Mouse (Mus musculus) granulocyte monocyte progenitor cell, adult 5-6 weeks (primary cell): ENCODE data around the gene Tspan10. TPM values are rescaled to one million over a fixed set of nuclear protein-coding genes. Genes with fewer than 3 reads are reported as not detected.

Experiments
- ATAC-seq: replicated peaks from 2 replicates; pipeline ENCODE4 v1.8.0; 2016; ENCODE audit warnings: mild to moderate bottlenecking, moderate TSS enrichment, inconsistent platforms; ENCODE audit not compliant: poor library complexity, severe bottlenecking
- total RNA-seq, 2 experiments: library from RNA; stranded (forward) in 1 of 2; stranded (reverse) in 1 of 2; fragments of 200-712, 200-1000 nt in 1 of 2; fragments of >200 nt in 1 of 2; fragmentation: Nextera tagmentation in 1 of 2; gene quantifications; 2 replicates each; pipeline ENCODE4 v1.2.3; 2014 to 2017

The Tspan10 gene
- total RNA-seq, 2 experiments from 2014 or later: not detected

GRCm38 (mm10) chr11:120453306-120453705 is 10.9 kb downstream of the Tspan10 start, which contains the start of gene Pde6g:
Pde6g (minus strand) TSS chr11:120453500.
- no peak for ATAC-seq

- no peak for ATAC-seq
These were observed 12.5 kb downstream of the Tspan10 start for GRCm38 (mm10) chr11:120454965-120455364.

- no peak for ATAC-seq
These were observed 13.0 kb downstream of the Tspan10 start for GRCm38 (mm10) chr11:120455413-120455812.

- ATAC-seq: peak; percentile 17
These were observed 14.9 kb downstream of the Tspan10 start for GRCm38 (mm10) chr11:120457370-120457769.

- ATAC-seq: peak; percentile 89
These were observed 15.6 kb downstream of the Tspan10 start, which contains the start of the genes Oxld1 and Ccdc137 for GRCm38 (mm10) chr11:120457772-120458751. Oxld1 (minus strand) TSS chr11:120458068. Ccdc137 (plus strand) TSS chr11:120458115.

- no peak; the same call in 1 of the 2 replicates for ATAC-seq
These were observed 16.6 kb downstream of the Tspan10 start for GRCm38 (mm10) chr11:120458847-120459597.

- ATAC-seq: no peak
These were observed 21.1 kb downstream of the Tspan10 start for GRCm38 (mm10) chr11:120463536-120463935.

- ATAC-seq: no peak
These were observed 21.9 kb downstream of the Tspan10 start for GRCm38 (mm10) chr11:120464365-120464764.

- ATAC-seq: no peak
These were observed 23.1 kb downstream of the Tspan10 start for GRCm38 (mm10) chr11:120465521-120465920.

- ATAC-seq: peak; percentile 94
These were observed 24.7 kb downstream of the Tspan10 start, which contains the start of gene Arl16 for GRCm38 (mm10) chr11:120467051-120467735. Arl16 (minus strand) TSS chr11:120467607.

- ATAC-seq: no peak; the same call in 1 of the 2 replicates
These were observed 25.3 kb downstream of the Tspan10 start for GRCm38 (mm10) chr11:120467736-120468092.

GRCm38 (mm10) chr11:120472052-120472451 is 29.6 kb downstream of the Tspan10 start:
- ATAC-seq: no peak

GRCm38 (mm10) chr11:120483448-120483934 is 41.0 kb downstream of the Tspan10 start:
- no peak for ATAC-seq

- ATAC-seq: peak; percentile 85
These were observed 42.0 kb downstream of the Tspan10 start, which contains the start of gene Mrpl12 for GRCm38 (mm10) chr11:120484265-120484981. Mrpl12 (plus strand) TSS chr11:120484613.

- ATAC-seq: no peak
These were observed 42.8 kb downstream of the Tspan10 start for GRCm38 (mm10) chr11:120485251-120485650.

- no peak for ATAC-seq
These were observed 46.1 kb downstream of the Tspan10 start for GRCm38 (mm10) chr11:120488516-120488915.

- ATAC-seq: peak; percentile 39
These were observed 46.8 kb downstream of the Tspan10 start for GRCm38 (mm10) chr11:120489054-120489761.

- ATAC-seq: no peak
These were observed 48.0 kb downstream of the Tspan10 start for GRCm38 (mm10) chr11:120490291-120491046.
